Mouse (Mus musculus) midbrain, embryonic 11.5 days (tissue): ENCODE measurements around the gene Myo1g. TPM values are rescaled to one million over a fixed set of nuclear protein-coding genes. Genes with fewer than 3 reads are reported as not detected.

ENCODE experiments used
- ATAC-seq: fragments of 200-750 bp; cut with Nextera tagmentation; 2 replicates; pipeline ENCODE4 v1.8.0; 2017; ENCODE audit warnings: moderate TSS enrichment, moderate library complexity; ENCODE audit not compliant: low FRiP score
- DNase-seq: peaks from one replicate; pipeline ENCODE4 v3.0.0; 2015; ENCODE audit warnings: low spot score; ENCODE audit errors: missing footprints
- H3K27ac ChIP-seq: fragments of 300-500 bp; sonication (generic); 2 replicates; pipeline ENCODE4 v1.5.1; 2014; ENCODE audit warnings: low read depth, low read length
- H3K27me3 ChIP-seq: fragments of 300-500 bp; sonication (generic); 2 replicates; pipeline ENCODE4 v1.6.1; 2014; ENCODE audit warnings: mild to moderate bottlenecking, low read length, moderate library complexity, mixed read lengths; ENCODE audit not compliant: control insufficient read depth, insufficient read depth
- H3K36me3 ChIP-seq: fragments of 300-500 bp; sonication (generic); 2 replicates; pipeline ENCODE4 v1.6.1; 2014; ENCODE audit warnings: mild to moderate bottlenecking, low read length, moderate library complexity, mixed read lengths; ENCODE audit not compliant: control insufficient read depth, insufficient read depth
- H3K4me1 ChIP-seq: fragments of 300-500 bp; sonication (generic); 2 replicates; pipeline ENCODE4 v1.6.1; 2014; ENCODE audit warnings: low read length; ENCODE audit not compliant: control insufficient read depth, insufficient read depth
- H3K4me2 ChIP-seq: fragments of 300-500 bp; sonication (generic); 2 replicates; pipeline ENCODE4 v1.6.1; 2014; ENCODE audit warnings: mild to moderate bottlenecking, moderate library complexity
- H3K4me3 ChIP-seq: fragments of 300-500 bp; sonication (generic); 2 replicates; pipeline ENCODE4 v1.5.1; 2014; ENCODE audit warnings: low read depth, low read length
- H3K9ac ChIP-seq: fragments of 300-500 bp; sonication (generic); 2 replicates; pipeline ENCODE4 v1.6.1; 2014; ENCODE audit warnings: low read length
- H3K9me3 ChIP-seq: fragments of 300-500 bp; sonication (generic); 2 replicates; pipeline ENCODE4 v1.6.1; 2016; ENCODE audit warnings: low read length; ENCODE audit not compliant: control insufficient read depth
- WGBS: fragments of 180-500 bp; shearing (Covaris S2); extraction: QIAGEN DNeasy Blood & Tissue Kit; methylation state at CpG from one replicate; pipeline ENCODE4 v1.1.7; 2014; 5-methylcytosine and 5-hydroxymethylcytosine counted together
- polyA plus RNA-seq: library from polyadenylated mRNA; unstranded; fragments of >200 nt; fragmentation: Nextera tagmentation; extraction: Ambion mirVana; gene quantifications from 2 replicates; pipeline ENCODE4 v1.2.1, GENCODE M21; 2014

Myo1g gene
- polyA plus RNA-seq, 1 experiment from 2014 or later = 0.92 TPM

DNA sequence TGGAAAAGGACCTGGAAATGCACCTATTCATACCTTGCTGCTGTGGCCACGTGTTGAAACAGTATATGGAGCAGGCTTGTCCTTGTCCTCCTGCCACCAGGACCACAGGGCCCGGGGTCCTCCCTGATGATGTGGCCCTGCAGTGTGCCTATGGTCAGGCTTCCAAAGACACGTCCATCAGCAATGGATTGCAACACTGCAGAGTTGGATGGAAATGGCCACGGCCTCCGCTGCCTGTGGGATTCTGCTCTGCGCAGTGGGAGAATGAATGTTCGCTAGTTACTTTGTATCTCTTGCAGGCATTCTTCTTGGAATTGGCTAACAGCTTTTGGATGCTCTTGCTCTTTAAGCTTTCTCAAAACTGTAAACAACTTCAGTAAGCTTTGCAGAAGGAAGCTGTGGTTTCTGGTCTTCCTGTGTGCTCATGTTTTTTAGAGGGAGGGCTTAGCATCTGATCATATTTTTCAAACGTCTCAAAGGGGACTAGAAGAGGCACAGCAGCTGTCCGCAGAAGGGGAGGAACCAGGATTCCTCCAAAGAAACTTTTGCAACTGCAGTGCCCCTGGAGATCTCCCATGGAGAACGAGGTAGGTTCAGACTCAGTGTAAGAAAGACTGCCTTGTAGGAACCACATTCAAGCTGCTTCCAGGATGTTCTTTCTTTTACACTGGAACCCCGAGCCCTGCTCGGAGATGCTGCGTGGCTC is 40.0 kb upstream of the Myo1g start:
- no peaks in the 10 kb centered on the region; the same call in 1 of the 2 replicates for H3K4me1 ChIP-seq
- H3K4me3 ChIP-seq = no peak overlapping the region
- no peaks in the 10 kb centered on the region for H3K9me3 ChIP-seq
- ATAC-seq (no peak), DNase-seq (no peak)
- H3K36me3 ChIP-seq = no peaks in the 10 kb centered on the region
- no peak overlapping the region for H3K4me2 ChIP-seq
- no peaks in the 10 kb centered on the region for H3K27me3 ChIP-seq
- no peak overlapping the region for H3K27ac ChIP-seq
- WGBS = 88% methylated on average over 13 of the region's 13 CpGs
- no peak overlapping the region for H3K9ac ChIP-seq

DNA sequence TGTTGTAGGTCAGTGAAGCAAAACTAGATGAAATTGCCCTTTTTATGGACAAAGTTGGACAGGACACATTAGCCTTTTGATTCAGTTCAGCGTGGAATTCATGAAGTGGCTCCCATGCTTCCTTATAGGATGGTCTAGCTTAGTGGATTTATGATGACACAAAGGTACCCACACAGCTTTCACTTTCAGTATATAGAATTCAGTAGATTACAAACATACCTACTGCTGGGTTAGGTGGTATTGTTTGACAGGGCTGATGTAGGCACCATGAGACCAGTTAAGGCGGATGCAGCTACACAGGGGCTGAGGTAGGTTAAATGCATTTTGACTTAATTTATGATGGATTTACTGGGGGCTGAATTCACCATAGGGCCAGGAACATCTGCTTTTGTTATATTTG is 39.2 kb upstream of the Myo1g start:
- Histone ChIP-seq H3K27me3 (no peaks in the 10 kb centered on the region), H3K9ac (no peak overlapping the region), H3K4me1 (peaks cover 4% of the 10 kb centered on the region), H3K4me3 (no peak overlapping the region), H3K36me3 (no peaks in the 10 kb centered on the region), H3K4me2 (no peak overlapping the region), H3K9me3 (no peaks in the 10 kb centered on the region), H3K27ac (no peak overlapping the region)
- 94% methylated on average over 2 of the region's 2 CpGs for WGBS
- ATAC-seq (no peak), DNase-seq (no peak)

DNA sequence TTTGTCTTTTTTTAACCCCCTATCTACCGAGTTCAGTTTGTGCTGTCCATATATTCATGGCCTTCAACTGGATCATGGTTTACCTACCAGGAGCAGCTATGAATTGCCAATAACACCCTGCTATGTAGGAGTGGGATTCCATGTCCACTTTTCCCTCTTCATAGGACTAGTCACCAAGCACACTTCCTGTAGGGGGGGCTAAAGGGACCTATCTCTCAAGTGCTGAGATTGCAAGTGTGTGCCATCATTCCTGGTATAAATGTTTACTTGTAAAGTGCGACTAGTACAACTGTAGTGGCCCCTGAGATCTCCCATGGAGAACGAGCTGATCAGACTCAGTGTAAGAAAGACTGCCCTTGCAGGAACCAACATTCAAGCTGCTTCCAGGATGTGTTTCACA is 37.5 kb upstream of the Myo1g start:
- Histone ChIP-seq H3K4me1 (peaks cover 12% of the 10 kb centered on the region), H3K27ac (no peak overlapping the region), H3K4me3 (no peak overlapping the region), H3K36me3 (no peaks in the 10 kb centered on the region), H3K9ac (no peak overlapping the region), H3K9me3 (no peaks in the 10 kb centered on the region), H3K27me3 (no peaks in the 10 kb centered on the region), H3K4me2 (no peak overlapping the region)
- no peak for DNase-seq
- no peak for ATAC-seq
- 87% methylated on average over 3 of the region's 3 CpGs for WGBS

DNA sequence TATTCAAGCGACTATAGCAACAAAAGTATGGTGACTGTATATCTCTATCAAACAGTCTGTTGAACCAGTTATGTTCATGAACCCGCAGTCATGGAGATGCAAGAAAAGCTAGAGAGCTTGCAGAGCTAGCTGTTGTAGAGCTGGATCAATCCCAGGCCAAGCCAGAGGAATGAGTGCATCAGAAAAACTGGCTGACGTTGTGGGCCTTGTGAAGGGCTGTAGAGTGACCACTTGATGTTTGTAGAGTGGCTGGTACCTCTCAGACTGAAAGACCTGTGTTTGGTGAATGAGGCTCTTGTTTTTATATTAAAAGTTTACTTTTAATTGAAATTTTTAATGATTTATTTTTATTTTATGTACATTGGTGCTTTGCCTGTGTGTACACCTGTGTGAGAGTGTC is 29.4 kb upstream of the Myo1g start:
- peaks cover 18% of the 10 kb centered on the region for H3K4me1 ChIP-seq
- H3K9me3 ChIP-seq = no peaks in the 10 kb centered on the region
- no peak overlapping the region for H3K4me3 ChIP-seq
- H3K9ac ChIP-seq = no peak overlapping the region
- H3K27ac ChIP-seq = no peak overlapping the region
- no peaks in the 10 kb centered on the region for H3K36me3 ChIP-seq
- 87% methylated on average over 3 of the region's 3 CpGs for WGBS
- H3K4me2 ChIP-seq = no peak overlapping the region
- H3K27me3 ChIP-seq = no peaks in the 10 kb centered on the region
- peak; percentile 39 for DNase-seq
- no peak for ATAC-seq

DNA sequence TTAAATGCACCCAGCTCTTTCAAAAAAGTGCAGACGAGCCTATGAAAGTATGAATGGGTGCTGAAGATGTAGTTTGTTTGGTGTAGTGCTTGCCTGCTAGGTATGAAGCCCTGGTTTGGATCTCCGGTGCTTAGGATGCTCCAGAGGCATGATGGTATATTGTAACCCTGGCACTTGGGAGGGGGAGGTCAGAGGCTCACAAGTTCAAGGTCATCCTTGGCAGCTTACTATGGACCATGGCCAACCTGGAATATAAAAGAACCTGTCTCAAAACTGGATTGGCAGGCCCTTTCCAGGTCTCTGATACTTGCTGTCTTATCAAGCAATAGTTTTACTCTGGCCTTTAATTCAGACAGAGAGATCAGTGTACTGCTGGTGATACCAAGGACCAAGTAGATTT is 29.0 kb upstream of the Myo1g start:
- Histone ChIP-seq H3K27ac (no peak overlapping the region), H3K4me1 (peaks cover 14% of the 10 kb centered on the region), H3K4me2 (no peak overlapping the region), H3K36me3 (no peaks in the 10 kb centered on the region), H3K4me3 (no peak overlapping the region), H3K9me3 (no peaks in the 10 kb centered on the region), H3K9ac (no peak overlapping the region), H3K27me3 (no peaks in the 10 kb centered on the region)
- 92% methylated on average over 2 of the region's 2 CpGs for WGBS
- peak; percentile 81 for DNase-seq
- ATAC-seq = no peak

DNA sequence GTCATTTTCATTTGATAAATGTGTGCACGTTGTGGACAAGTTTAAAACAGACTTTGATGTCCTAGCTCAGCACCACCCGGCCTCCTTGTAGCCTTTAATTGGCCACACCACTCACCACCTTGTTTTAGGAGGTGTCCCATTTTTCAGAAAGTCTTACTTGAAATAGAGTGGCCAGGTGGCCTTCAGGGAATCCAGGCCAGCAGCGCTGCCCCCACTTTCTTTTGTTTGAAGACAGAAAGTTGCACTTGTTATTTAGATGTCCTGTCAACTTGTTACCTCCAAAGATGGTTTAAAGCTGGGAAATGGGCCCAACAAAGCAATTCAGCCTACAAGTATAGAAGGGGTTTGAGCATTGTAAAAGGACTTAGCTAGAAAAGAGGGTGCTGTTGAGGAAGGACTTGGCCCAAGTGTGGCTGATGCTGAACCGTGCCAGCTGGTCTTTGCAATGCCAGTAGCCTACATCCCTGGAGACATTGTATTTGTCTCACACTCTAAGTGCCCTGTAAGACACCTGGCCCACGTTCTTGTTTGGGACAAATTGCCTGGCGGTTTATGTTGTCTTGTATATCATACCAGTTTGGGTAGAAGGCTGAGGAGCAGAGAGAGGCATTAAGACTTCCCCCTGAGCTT is 27.0 kb upstream of the Myo1g start:
- no peaks in the 10 kb centered on the region for H3K27me3 ChIP-seq
- H3K4me1 ChIP-seq = peaks cover 8% of the 10 kb centered on the region; the same call in 1 of the 2 replicates
- peak overlapping the region; percentile 55 for H3K4me2 ChIP-seq
- WGBS = 49% methylated on average over 6 of the region's 6 CpGs
- no peak overlapping the region; the same call in 1 of the 2 replicates for H3K27ac ChIP-seq
- peak; percentile 87 for DNase-seq
- peak overlapping the region; percentile 93 for H3K4me3 ChIP-seq
- H3K36me3 ChIP-seq = no peaks in the 10 kb centered on the region
- H3K9ac ChIP-seq = peak overlapping the region; percentile 85
- no peak for ATAC-seq
- no peaks in the 10 kb centered on the region for H3K9me3 ChIP-seq

DNA sequence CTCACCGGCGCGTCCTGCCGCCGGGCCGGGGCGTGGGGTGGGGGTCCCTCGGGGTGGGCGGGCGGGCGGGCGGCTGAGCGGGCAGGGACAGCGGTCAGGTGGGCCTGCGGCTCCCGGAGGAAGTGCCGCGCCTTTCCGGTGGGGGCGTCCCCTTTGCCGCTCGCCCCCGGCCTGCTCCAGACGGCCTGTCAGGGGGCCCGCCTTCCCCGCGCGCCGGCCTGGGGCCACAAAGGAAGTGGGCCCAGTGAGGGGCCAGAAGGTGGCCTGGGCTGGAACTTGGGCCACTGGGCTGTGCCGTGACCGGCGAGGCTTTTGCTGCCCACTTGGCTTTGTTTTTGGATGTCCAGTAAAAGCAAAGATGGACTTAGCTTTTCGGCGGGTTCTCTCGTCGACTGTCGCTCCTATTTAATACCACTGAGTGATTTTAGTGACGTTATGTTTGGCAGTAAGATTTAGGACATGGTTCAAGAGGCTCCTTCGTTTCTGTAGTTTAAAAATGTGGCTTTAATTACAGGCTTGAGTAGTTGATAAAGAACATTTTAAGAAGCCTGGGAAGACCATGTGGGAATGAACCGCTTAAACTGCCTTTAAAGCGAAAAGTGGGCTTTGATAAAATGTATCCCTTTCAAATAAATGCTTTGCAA is 26.4 kb upstream of the Myo1g start:
- DNase-seq = peak; percentile 92
- H3K9ac ChIP-seq = peak overlapping the region; percentile 85
- peaks cover 8% of the 10 kb centered on the region; the same call in 1 of the 2 replicates for H3K4me1 ChIP-seq
- no peaks in the 10 kb centered on the region for H3K36me3 ChIP-seq
- ATAC-seq = peak; percentile 77
- no peaks in the 10 kb centered on the region for H3K27me3 ChIP-seq
- peak overlapping the region; percentile 93 for H3K4me3 ChIP-seq
- peak overlapping the region; percentile 55 for H3K4me2 ChIP-seq
- H3K27ac ChIP-seq = peak overlapping the region; percentile 92
- WGBS = 1% methylated on average over 27 of the region's 41 CpGs
- no peaks in the 10 kb centered on the region for H3K9me3 ChIP-seq

DNA sequence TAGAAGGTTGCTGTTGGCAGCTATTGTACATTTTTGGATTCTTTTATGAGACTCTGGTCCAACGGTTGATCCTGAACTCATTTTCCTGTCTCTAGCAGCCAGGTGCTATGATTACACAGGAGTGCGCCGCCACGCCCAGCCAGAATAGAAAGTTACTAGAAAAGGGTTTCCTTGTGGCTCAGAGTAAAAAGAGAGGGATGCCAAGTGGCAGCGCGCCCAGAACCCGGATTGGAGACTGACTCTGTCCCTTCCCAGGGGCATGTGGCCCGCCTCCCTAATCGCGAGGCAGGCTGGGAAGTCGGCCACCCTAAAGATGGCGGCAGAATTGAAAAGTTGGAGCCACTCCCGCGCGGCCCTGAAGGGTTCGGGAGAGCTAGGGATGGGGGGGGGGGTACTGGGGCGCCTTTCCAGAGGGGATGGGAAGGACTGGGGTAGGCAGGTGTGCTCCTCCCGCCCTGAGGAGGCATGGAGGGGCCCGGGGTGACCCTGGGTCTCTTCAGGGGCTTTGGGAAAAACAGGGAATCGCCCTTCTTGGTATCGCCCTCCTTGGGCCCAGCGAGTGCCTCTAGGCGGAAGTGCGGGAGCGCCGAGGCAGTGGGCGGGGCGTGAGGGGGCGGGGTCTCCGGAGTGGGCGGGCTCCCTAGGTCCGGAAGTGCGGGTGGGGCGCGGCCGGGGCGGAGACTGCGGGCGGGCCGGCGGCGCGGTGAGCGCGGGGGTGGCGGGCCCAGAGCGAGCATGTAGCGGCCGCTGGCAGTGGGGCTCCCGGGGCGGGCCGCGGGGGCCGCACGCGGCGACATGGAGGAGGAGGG is 25.6 kb upstream of the Myo1g start, which contains the start of gene Ccm2:
Gene Ccm2 (plus strand): TSS at position 683 of the 809 bp plus-strand sequence.
- Histone ChIP-seq H3K4me3 (peak within 1 kb of the TSS; percentile 93), H3K9ac (peak within 1 kb of the TSS; percentile 85), H3K27ac (peak within 1 kb of the TSS; percentile 92), H3K4me1 (peaks cover 8% of the 10 kb centered on the region; the same call in 1 of the 2 replicates), H3K4me2 (peak within 1 kb of the TSS; percentile 55), H3K27me3 (no peaks in the 10 kb centered on the region), H3K36me3 (no peaks in the 10 kb centered on the region), H3K9me3 (no peaks in the 10 kb centered on the region)
- DNase-seq (peak; percentile 100), ATAC-seq (peak; percentile 98)
- 1% methylated on average over 47 of the region's 57 CpGs for WGBS
